Mouse (Mus musculus): ENCODE measurements around the gene Kctd4.

DNA sequence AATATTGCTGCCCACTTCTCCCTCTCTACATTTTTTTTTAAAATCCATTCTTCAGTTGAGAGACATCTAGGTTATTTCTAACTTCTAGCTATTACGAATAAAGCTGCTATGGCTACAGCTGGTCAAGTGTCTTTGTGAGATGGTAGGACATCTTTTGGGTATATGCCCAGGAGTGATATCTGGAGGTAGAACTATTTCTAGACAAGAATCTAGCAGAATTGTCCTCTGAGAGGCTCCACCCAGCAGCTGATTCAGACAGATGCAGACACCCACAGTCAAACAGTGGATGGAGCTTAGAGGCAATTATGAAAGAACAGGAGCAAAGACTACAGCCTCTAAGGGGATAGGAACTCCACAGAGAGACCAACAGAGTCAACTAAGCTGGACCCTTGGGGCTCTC is 13.3 kb upstream of the Kctd4 start:
- no peak for TF ChIP-seq CTCF (IDR thresholded peaks at IDR 0.05)
- no peak for TF ChIP-seq EP300 (IDR thresholded peaks at IDR 0.05; ENCODE audit: insufficient read depth, low read depth, low read length)
- no peak for TF ChIP-seq POLR2A (IDR thresholded peaks at IDR 0.05; ENCODE audit: insufficient read depth, low read depth, low read length)
